Mouse (Mus musculus) bone marrow, adult 2 months (tissue): Measurements from ENCODE around the gene Akr1b3. TPM values are rescaled to one million over a fixed set of nuclear protein-coding genes. Genes with fewer than 3 reads are reported as not detected.
A peak's percentile ranks its signal among the peaks of the same experiment; 100 is the strongest.

Source experiments
- H3K27ac ChIP-seq: fragments of 200-500 bp; 2 replicates; pipeline ENCODE4 v1.5.1; 2012; ENCODE audit warnings: low read depth, mild to moderate bottlenecking, control low read depth, inconsistent platforms, low read length; ENCODE audit not compliant: control insufficient read depth, poor library complexity, insufficient read depth
- H3K4me1 ChIP-seq: fragments of 200-500 bp; 2 replicates; pipeline ENCODE4 v1.6.1; 2011; ENCODE audit warnings: low read length; ENCODE audit not compliant: control insufficient read depth, insufficient read depth
- H3K4me3 ChIP-seq: fragments of 200-500 bp; replicated peaks from 2 replicates; pipeline ENCODE3; 2011; ENCODE audit warnings: mild to moderate bottlenecking, low read depth, low read length, control low read depth; ENCODE audit not compliant: control insufficient read depth
- CTCF ChIP-seq: fragments of 200-500 bp; IDR thresholded peaks from 2 replicates; pipeline ENCODE4 v1.5.1; 2011; ENCODE audit warnings: low read length, control low read depth; ENCODE audit not compliant: control insufficient read depth, insufficient read depth
- POLR2A ChIP-seq: fragments of 200-500 bp; IDR thresholded peaks from 2 replicates; pipeline ENCODE4 v1.6.1; 2011; ENCODE audit warnings: low read depth, mild to moderate bottlenecking, control low read depth, low read length, borderline replicate concordance; ENCODE audit not compliant: control insufficient read depth
- WGBS: fragments of 180-500 bp; shearing (Covaris S2); methylation state at CpG from one replicate; pipeline ENCODE4 v1.1.7; 2018; 5-methylcytosine and 5-hydroxymethylcytosine counted together
- polyA plus RNA-seq: library from polyadenylated mRNA; stranded (reverse); fragments of >200 nt; gene quantifications from 2 replicates; pipeline ENCODE4 v1.2.4, GENCODE M21; 2011; ENCODE audit warnings: low replicate concordance; ENCODE audit not compliant: missing spikeins, insufficient read depth, insufficient read length

Gene Akr1b3
- polyA plus RNA-seq: 52.4 and 76.9 TPM in 2 replicates

GRCm38 (mm10) chr6:34316854-34317771 is at the start of gene Akr1b3:
Gene Akr1b3 (minus strand): TSS chr6:34317478.
- WGBS: under 1% methylated on average over 60 of the region's 60 CpGs
- peak within 1 kb of the TSS; percentile 63 for H3K27ac ChIP-seq
- H3K4me1 ChIP-seq: no peaks in the 10 kb centered on the region; the same call in 1 of the 2 replicates

GRCm38 (mm10) chr6:34364217-34365136 is 47.2 kb upstream of the Akr1b3 start:
- TF ChIP-seq CTCF (no peak), POLR2A (no peak)
- no peak overlapping the region for H3K4me3 ChIP-seq
- 64% methylated on average over 12 of the region's 12 CpGs for WGBS
- H3K27ac ChIP-seq: no peak overlapping the region
- H3K4me1 ChIP-seq: no peaks in the 10 kb centered on the region

More at GRCm38 (mm10) chr6:34316854-34317771, at the start of gene Akr1b3:
- H3K4me3 ChIP-seq: peak within 1 kb of the TSS; percentile 78
- TF ChIP-seq CTCF (no peak), POLR2A (peak; percentile 57; the same call in 1 of the 2 replicates)

- H3K4me3 ChIP-seq: no peak overlapping the region
- H3K4me1 ChIP-seq: no peaks in the 10 kb centered on the region
- TF ChIP-seq POLR2A (no peak), CTCF (no peak)
- no peak overlapping the region for H3K27ac ChIP-seq
- WGBS: 79% methylated on average over 9 of the region's 9 CpGs
Observed at GRCm38 (mm10) chr6:34355841-34356240, 38.6 kb upstream of the Akr1b3 start.

GRCm38 (mm10) chr6:34355349-34355747 is 38.1 kb upstream of the Akr1b3 start:
- H3K4me3 ChIP-seq: no peak overlapping the region
- no peak overlapping the region for H3K27ac ChIP-seq
- 69% methylated on average over 6 of the region's 6 CpGs for WGBS
- TF ChIP-seq POLR2A: no peak
- no peak for TF ChIP-seq CTCF
- no peaks in the 10 kb centered on the region for H3K4me1 ChIP-seq

GRCm38 (mm10) chr6:34354354-34355348 is 37.4 kb upstream of the Akr1b3 start:
- TF ChIP-seq CTCF (no peak), POLR2A (no peak)
- no peak overlapping the region for H3K27ac ChIP-seq
- WGBS: 74% methylated on average over 8 of the region's 8 CpGs

GRCm38 (mm10) chr6:34353658-34354353 is 36.5 kb upstream of the Akr1b3 start, which contains the start of gene Akr1b8:
Gene Akr1b8 (plus strand): TSS chr6:34354119.
- TF ChIP-seq CTCF (no peak), POLR2A (no peak)
- Histone ChIP-seq H3K4me1 (no peaks in the 10 kb centered on the region), H3K27ac (no peak within 1 kb of the TSS), H3K4me3 (no peak within 1 kb of the TSS)
- 37% methylated on average over 16 of the region's 16 CpGs for WGBS

More at GRCm38 (mm10) chr6:34354354-34355348, 37.4 kb upstream of the Akr1b3 start:
- Histone ChIP-seq H3K4me1 (no peaks in the 10 kb centered on the region), H3K4me3 (no peak overlapping the region)
